Mouse (Mus musculus) embryonic facial prominence, embryonic 12.5 days (tissue): ENCODE data around the gene Mks1. TPM values are rescaled to one million over a fixed set of nuclear protein-coding genes. Genes with fewer than 3 reads are reported as not detected.

ENCODE experiments used
- ATAC-seq: fragments of 200-750 bp; cut with Nextera tagmentation; 2 replicates; pipeline ENCODE4 v1.8.0; 2017; ENCODE audit not compliant: insufficient number of reproducible peaks, insufficient read depth, low FRiP score, low TSS enrichment
- H3K27ac ChIP-seq: fragments of 300-500 bp; sonication (generic); 2 replicates; pipeline ENCODE4 v1.5.1; 2016; ENCODE audit warnings: mild to moderate bottlenecking
- H3K27me3 ChIP-seq: fragments of 300-500 bp; sonication (generic); 2 replicates; pipeline ENCODE4 v1.6.1; 2016; ENCODE audit warnings: mild to moderate bottlenecking, moderate library complexity
- H3K36me3 ChIP-seq: fragments of 300-500 bp; sonication (generic); 2 replicates; pipeline ENCODE4 v1.6.1; 2016; ENCODE audit warnings: mild to moderate bottlenecking
- H3K4me1 ChIP-seq: fragments of 300-500 bp; sonication (generic); 2 replicates; pipeline ENCODE4 v1.6.1; 2016
- H3K4me2 ChIP-seq: fragments of 300-500 bp; sonication (generic); replicated peaks from 2 replicates; pipeline ENCODE4 v1.6.1; 2016; ENCODE audit warnings: mild to moderate bottlenecking, moderate library complexity
- H3K4me3 ChIP-seq: fragments of 300-500 bp; sonication (generic); 2 replicates; pipeline ENCODE4 v1.5.1; 2016; ENCODE audit warnings: mild to moderate bottlenecking
- H3K9ac ChIP-seq: fragments of 300-500 bp; sonication (generic); 2 replicates; pipeline ENCODE4 v1.6.1; 2016; ENCODE audit warnings: mild to moderate bottlenecking, moderate library complexity
- H3K9me3 ChIP-seq: fragments of 300-500 bp; sonication (generic); 2 replicates; pipeline ENCODE4 v1.6.1; 2016; ENCODE audit warnings: mild to moderate bottlenecking, moderate library complexity
- WGBS: fragments of 180-500 bp; shearing (Covaris S2); methylation state at CpG from one replicate; pipeline ENCODE4 v1.1.7; 2016; 5-methylcytosine and 5-hydroxymethylcytosine counted together
- polyA plus RNA-seq: library from polyadenylated mRNA; unstranded; fragments of >200 nt; fragmentation: Nextera tagmentation; extraction: Ambion mirVana; gene quantifications from 2 replicates; pipeline ENCODE4 v1.2.1, GENCODE M21; 2016

Mks1 gene
- polyA plus RNA-seq, 1 experiment from 2014 or later = 19.8 TPM

DNA sequence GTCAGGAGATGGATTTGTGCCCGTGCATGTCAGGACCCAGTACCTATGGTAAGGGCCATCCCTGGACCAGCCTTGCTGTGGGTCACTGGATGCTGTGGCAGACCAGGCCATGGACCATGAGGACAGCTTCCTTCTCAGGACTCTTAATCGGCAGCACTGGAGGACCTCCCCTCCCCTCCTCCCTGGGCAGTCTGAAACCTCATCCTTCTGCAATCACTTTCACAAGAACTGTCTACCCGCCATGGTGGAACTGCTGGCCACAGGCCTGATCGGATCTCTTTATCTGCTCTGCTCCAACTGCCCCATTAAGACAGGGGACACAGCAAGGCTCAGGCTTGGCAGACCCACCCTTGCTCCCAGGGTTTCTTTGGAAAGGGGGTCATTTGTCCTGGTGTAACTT is 28.7 kb downstream of the Mks1 start:
- H3K9ac ChIP-seq = no peak overlapping the region
- H3K4me3 ChIP-seq = no peak overlapping the region
- H3K27me3 ChIP-seq = no peaks in the 10 kb centered on the region
- H3K9me3 ChIP-seq = no peaks in the 10 kb centered on the region
- no peak overlapping the region for H3K4me2 ChIP-seq
- H3K36me3 ChIP-seq = no peaks in the 10 kb centered on the region
- 65% methylated on average over 4 of the region's 4 CpGs for WGBS
- H3K4me1 ChIP-seq = no peaks in the 10 kb centered on the region
- ATAC-seq = no peak
- H3K27ac ChIP-seq = no peak overlapping the region

DNA sequence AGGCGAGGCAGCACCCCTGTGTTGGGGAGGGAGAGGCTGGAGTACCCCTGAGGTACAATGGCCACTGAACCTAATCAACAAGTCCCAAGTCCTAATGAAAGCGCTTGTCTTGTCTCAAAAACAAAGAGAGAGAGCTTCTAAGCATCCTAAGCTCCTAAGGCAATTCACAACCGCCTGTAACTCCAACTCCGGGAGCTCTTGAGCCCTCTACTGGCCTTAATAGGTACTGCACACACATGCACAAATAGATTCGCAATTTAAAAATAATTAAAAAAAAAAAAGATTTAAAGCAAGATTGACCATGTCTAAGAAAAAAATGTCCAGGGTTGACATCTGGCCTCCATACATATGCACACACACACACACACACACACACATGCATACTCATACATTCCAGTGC is 30.5 kb downstream of the Mks1 start:
- ATAC-seq = no peak
- Histone ChIP-seq H3K4me1 (no peaks in the 10 kb centered on the region), H3K27ac (no peak overlapping the region), H3K36me3 (no peaks in the 10 kb centered on the region), H3K27me3 (no peaks in the 10 kb centered on the region), H3K9ac (no peak overlapping the region), H3K9me3 (no peaks in the 10 kb centered on the region), H3K4me2 (no peak overlapping the region), H3K4me3 (no peak overlapping the region)
- WGBS = 37% methylated on average over 5 of the region's 5 CpGs

DNA sequence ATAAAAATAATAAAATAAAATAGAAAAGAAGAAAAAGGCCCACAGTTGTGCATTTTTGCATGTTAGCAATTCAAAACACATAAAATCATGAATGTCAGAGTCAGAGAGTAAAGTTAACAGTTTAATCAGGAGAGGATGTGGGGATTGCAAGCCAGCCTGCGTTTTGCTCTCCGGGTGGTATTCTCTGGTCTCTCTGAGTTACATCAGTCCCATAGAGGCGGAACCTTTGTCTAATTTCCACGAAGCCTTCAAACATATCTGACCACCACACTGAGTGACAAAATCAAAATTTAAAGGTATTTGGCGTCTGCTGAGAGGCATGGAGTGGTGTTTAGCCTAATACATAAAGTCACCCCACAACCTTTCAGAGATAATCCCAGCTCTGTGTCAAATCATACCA is 31.8 kb downstream of the Mks1 start:
- Histone ChIP-seq H3K4me2 (no peak overlapping the region), H3K27ac (no peak overlapping the region), H3K9me3 (no peaks in the 10 kb centered on the region), H3K27me3 (no peaks in the 10 kb centered on the region), H3K4me1 (no peaks in the 10 kb centered on the region), H3K9ac (no peak overlapping the region), H3K4me3 (no peak overlapping the region), H3K36me3 (no peaks in the 10 kb centered on the region)
- 73% methylated on average over 5 of the region's 5 CpGs for WGBS
- no peak for ATAC-seq

DNA sequence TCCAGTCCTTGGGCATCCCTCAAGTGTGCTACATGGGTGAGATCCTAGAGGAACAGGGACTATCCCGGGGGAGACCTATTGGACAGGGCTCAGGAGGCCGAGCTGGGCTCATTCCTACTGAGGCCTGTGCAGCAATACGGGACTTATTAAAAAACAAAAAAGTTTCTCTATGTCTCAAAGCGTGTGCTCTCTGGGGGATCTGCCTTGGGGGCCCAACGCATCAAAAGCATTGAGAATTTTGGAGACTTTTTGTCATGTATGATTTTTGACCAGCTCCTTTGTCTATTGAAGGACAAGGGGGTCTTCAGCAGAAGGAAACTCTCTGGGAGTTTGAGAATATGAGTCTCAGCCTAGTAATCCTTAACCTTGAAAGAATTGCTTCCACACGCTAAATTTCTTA is 39.2 kb downstream of the Mks1 start, which contains the start of gene Olfr462:
Gene Olfr462, minus strand, starts transcription at position 101 of the 400 bp plus-strand sequence.
- ATAC-seq = no peak
- Histone ChIP-seq H3K9ac (no peak within 1 kb of the TSS), H3K4me3 (no peak within 1 kb of the TSS), H3K36me3 (no peaks in the 10 kb centered on the region), H3K27me3 (no peaks in the 10 kb centered on the region), H3K4me2 (no peak within 1 kb of the TSS), H3K9me3 (no peaks in the 10 kb centered on the region), H3K4me1 (no peaks in the 10 kb centered on the region), H3K27ac (no peak within 1 kb of the TSS)
- 86% methylated on average over 6 of the region's 6 CpGs for WGBS

DNA sequence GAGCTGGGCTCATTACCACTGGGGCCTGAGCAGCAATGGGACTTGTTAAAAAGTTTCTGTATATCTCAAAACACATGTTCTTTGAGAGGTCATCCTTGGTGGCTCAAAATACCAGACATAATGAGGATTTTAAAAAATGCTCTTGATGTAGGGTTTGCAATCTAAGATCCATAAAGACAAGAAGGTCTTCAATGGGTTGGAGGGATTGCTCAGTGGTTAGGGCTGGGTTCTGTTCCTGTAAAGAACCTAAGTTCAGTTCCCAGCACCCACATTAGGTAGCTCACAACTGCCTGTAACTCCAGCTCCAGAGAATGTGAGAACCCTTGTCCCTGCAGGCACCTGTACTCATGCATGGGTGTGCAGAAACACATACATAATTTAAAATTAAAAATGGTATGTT is 44.3 kb downstream of the Mks1 start, which contains the start of gene Olfr463:
Gene Olfr463, minus strand, starts transcription at position 101 of the 400 bp plus-strand sequence.
- no peak within 1 kb of the TSS for H3K9ac ChIP-seq
- H3K27ac ChIP-seq = no peak within 1 kb of the TSS
- no peak for ATAC-seq
- H3K9me3 ChIP-seq = no peaks in the 10 kb centered on the region
- H3K36me3 ChIP-seq = no peaks in the 10 kb centered on the region
- no peak within 1 kb of the TSS for H3K4me3 ChIP-seq
- peaks cover 6% of the 10 kb centered on the region; the same call in 1 of the 2 replicates for H3K27me3 ChIP-seq
- H3K4me1 ChIP-seq = no peaks in the 10 kb centered on the region
- H3K4me2 ChIP-seq = no peak within 1 kb of the TSS

DNA sequence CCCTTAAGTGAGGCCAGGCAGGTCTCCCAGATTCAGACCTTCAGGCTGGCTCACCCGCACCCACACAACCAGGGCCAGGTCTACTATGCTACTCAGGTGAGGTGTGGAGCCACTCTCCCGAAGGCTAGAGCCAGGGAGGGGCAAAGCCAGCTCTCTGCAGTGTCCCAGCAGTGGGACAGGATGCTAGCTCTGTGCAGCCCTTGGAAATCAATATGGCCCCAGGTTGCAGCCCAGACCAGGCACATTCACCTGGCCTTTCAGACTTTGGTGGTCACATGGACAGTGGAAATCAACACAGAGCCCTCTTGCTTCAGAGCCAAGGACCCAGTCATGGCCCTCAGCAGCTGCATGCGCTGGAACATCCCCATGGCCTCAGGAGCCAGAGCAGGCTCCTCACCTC is 51.3 kb downstream of the Mks1 start:
- H3K36me3 ChIP-seq = no peaks in the 10 kb centered on the region
- H3K4me1 ChIP-seq = no peaks in the 10 kb centered on the region
- H3K9me3 ChIP-seq = no peaks in the 10 kb centered on the region
- no peak for ATAC-seq
- H3K9ac ChIP-seq = no peak overlapping the region
- H3K4me3 ChIP-seq = no peak overlapping the region
- H3K4me2 ChIP-seq = no peak overlapping the region
- 71% methylated on average over 3 of the region's 3 CpGs for WGBS
- no peak overlapping the region for H3K27ac ChIP-seq
- H3K27me3 ChIP-seq = 0 out of 2 replicates have a peak, but pooled peaks cover 4% of the 10 kb centered on the region

Other genes starting within 250 kb of the Mks1 start
- gene Hsf5, start 236.1 kb upstream of the Mks1 start, polyA plus RNA-seq = 0.31 and 0.51 TPM in 2 replicates
- 4.5 and 5.5 TPM in 2 replicates for gene Rnf43, start 190.5 kb upstream of the Mks1 start, polyA plus RNA-seq
- 158 TPM in 2 replicates for gene Supt4a, start 115.7 kb upstream of the Mks1 start, polyA plus RNA-seq
- gene Tspoap1, start 92.7 kb upstream of the Mks1 start, polyA plus RNA-seq = 5.1 and 8.6 TPM in 2 replicates
- 3.0 and 3.4 TPM in 2 replicates for gene Mpo, start 59.6 kb upstream of the Mks1 start, polyA plus RNA-seq
- gene Lpo, start 24.9 kb upstream of the Mks1 start, polyA plus RNA-seq = 0.56 and 0.83 TPM in 2 replicates
- gene Epx, start 22.3 kb downstream of the Mks1 start, polyA plus RNA-seq = not detected in 2 replicates
- gene Olfr462, start 39.1 kb downstream of the Mks1 start, polyA plus RNA-seq = not detected in 2 replicates
- not detected in 2 replicates for gene Olfr463, start 44.2 kb downstream of the Mks1 start, polyA plus RNA-seq
- 0.10 TPM in 1 of 2 replicates, not detected in the other for gene Olfr464, start 67.8 kb downstream of the Mks1 start, polyA plus RNA-seq
- gene Dynll2, start 134.3 kb downstream of the Mks1 start, polyA plus RNA-seq = 25.5 and 28.2 TPM in 2 replicates
- 477 and 513 TPM in 2 replicates for gene Srsf1, start 194.2 kb downstream of the Mks1 start, polyA plus RNA-seq
- 59.0 and 59.8 TPM in 2 replicates for gene Vezf1, start 215.1 kb downstream of the Mks1 start, polyA plus RNA-seq
- 36.4 and 42.0 TPM in 2 replicates for gene Cuedc1, start 244.8 kb downstream of the Mks1 start, polyA plus RNA-seq